Mouse (Mus musculus) liver, adult 2 months (tissue): ENCODE measurements around the gene Helz2. TPM values are rescaled to one million over a fixed set of nuclear protein-coding genes. Genes with fewer than 3 reads are reported as not detected.

Experiments
- DNase-seq: peaks from one replicate; pipeline ENCODE4 v3.0.0-alpha.2; 2011; ENCODE audit warnings: low read depth, low spot score; ENCODE audit errors: extremely low read depth
- H3K27ac ChIP-seq: fragments of 200-500 bp; replicated peaks from 2 replicates; pipeline ENCODE4 v1.5.1; 2012; ENCODE audit warnings: low read depth, mild to moderate bottlenecking, control low read depth, inconsistent platforms, low read length; ENCODE audit not compliant: insufficient read depth
- H3K27me3 ChIP-seq: fragments of 200-500 bp; 2 replicates; pipeline ENCODE4 v1.6.1; 2012; ENCODE audit warnings: mild to moderate bottlenecking, moderate library complexity, low read length, inconsistent platforms; ENCODE audit not compliant: control insufficient read depth, insufficient read depth
- H3K36me3 ChIP-seq: fragments of 200-500 bp; 2 replicates; pipeline ENCODE4 v1.6.1; 2012; ENCODE audit warnings: low read length, inconsistent platforms; ENCODE audit not compliant: control insufficient read depth, insufficient read depth
- H3K4me1 ChIP-seq: fragments of 200-500 bp; 2 replicates; pipeline ENCODE4 v1.6.1; 2011; ENCODE audit warnings: low read length; ENCODE audit not compliant: control insufficient read depth, insufficient read depth
- H3K4me3 ChIP-seq: fragments of 200-500 bp; 2 replicates; pipeline ENCODE4 v1.5.1; 2011; ENCODE audit warnings: low read depth, mild to moderate bottlenecking, control low read depth, low read length, moderate library complexity; ENCODE audit not compliant: insufficient read depth
- H3K79me2 ChIP-seq: fragments of 200-500 bp; 2 replicates; pipeline ENCODE4 v1.6.1; 2012; ENCODE audit warnings: inconsistent platforms, mild to moderate bottlenecking, low read length, moderate library complexity; ENCODE audit not compliant: control insufficient read depth, insufficient read depth
- H3K9ac ChIP-seq: fragments of 200-500 bp; 2 replicates; pipeline ENCODE4 v1.6.1; 2012; ENCODE audit warnings: low read depth, mild to moderate bottlenecking, control low read depth, inconsistent platforms, low read length
- CTCF ChIP-seq: fragments of 200-500 bp; IDR thresholded peaks from 2 replicates; pipeline ENCODE4 v1.5.1; 2011; ENCODE audit warnings: low read depth, low read length, control low read depth
- POLR2A ChIP-seq: fragments of 200-500 bp; IDR thresholded peaks from 2 replicates; pipeline ENCODE4 v1.6.1; 2011; ENCODE audit warnings: low read length, control low read depth; ENCODE audit not compliant: insufficient read depth; ENCODE audit errors: extremely low read depth
- WGBS: fragments of 180-500 bp; shearing (Covaris S2); methylation state at CpG from one replicate; pipeline ENCODE4 v1.1.7; 2018; 5-methylcytosine and 5-hydroxymethylcytosine counted together
- polyA plus RNA-seq: library from polyadenylated mRNA; depleted of rRNA; stranded (reverse); fragments of >200 nt; gene quantifications from 2 replicates; pipeline ENCODE4 v1.2.3, GENCODE M21; 2012
- total RNA-seq: library from RNA; depleted of rRNA; stranded (reverse); fragments of >200 nt; gene quantifications from 2 replicates; pipeline ENCODE4 v1.2.3, GENCODE M21; 2014

Gene Helz2
- total and polyA plus RNA-seq, 2 experiments: 20.3 to 65.9 TPM

DNA sequence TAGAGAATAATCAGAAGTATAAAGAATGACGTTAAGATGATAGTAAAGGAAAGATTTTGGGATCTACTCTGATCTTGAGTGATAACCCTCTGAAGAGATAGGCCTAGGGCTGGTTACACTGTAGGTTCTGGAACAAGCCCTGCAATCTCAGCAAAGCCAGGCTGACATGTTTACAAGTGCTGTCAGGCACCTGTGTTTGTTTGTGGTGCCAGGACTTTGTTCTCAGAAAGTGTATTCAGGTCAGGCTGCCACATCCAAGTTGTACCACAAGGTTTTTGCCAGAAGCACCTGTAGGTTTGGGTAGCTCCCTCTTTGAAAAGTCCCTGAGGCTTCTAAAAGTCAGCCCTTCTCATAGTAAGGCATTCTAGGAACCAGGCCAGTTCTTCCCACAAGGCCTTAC, 52.5 kb downstream of the Helz2 start:
- 22% methylated on average over 1 of the region's 1 CpGs for WGBS
- Histone ChIP-seq H3K27ac (peak overlapping the region; percentile 92), H3K4me1 (peaks cover 15% of the 10 kb centered on the region), H3K36me3 (no peaks in the 10 kb centered on the region), H3K4me3 (no peak overlapping the region), H3K9ac (peak overlapping the region; percentile 19; the same call in 1 of the 2 replicates), H3K79me2 (no peaks in the 10 kb centered on the region), H3K27me3 (no peaks in the 10 kb centered on the region)
- DNase-seq: peak; percentile 93
- no peak for TF ChIP-seq POLR2A
- TF ChIP-seq CTCF: no peak

GRCm38 (mm10) chr2:181188681-181189080, 53.1 kb downstream of the Helz2 start:
- Histone ChIP-seq H3K9ac (peak overlapping the region; percentile 67), H3K4me1 (peaks cover 15% of the 10 kb centered on the region), H3K27me3 (no peaks in the 10 kb centered on the region), H3K4me3 (no peak overlapping the region), H3K36me3 (no peaks in the 10 kb centered on the region), H3K27ac (peak overlapping the region; percentile 92), H3K79me2 (no peaks in the 10 kb centered on the region)
- peak; percentile 49 for DNase-seq
- WGBS: 26% methylated on average over 2 of the region's 2 CpGs
- TF ChIP-seq POLR2A: no peak
- no peak for TF ChIP-seq CTCF

DNA sequence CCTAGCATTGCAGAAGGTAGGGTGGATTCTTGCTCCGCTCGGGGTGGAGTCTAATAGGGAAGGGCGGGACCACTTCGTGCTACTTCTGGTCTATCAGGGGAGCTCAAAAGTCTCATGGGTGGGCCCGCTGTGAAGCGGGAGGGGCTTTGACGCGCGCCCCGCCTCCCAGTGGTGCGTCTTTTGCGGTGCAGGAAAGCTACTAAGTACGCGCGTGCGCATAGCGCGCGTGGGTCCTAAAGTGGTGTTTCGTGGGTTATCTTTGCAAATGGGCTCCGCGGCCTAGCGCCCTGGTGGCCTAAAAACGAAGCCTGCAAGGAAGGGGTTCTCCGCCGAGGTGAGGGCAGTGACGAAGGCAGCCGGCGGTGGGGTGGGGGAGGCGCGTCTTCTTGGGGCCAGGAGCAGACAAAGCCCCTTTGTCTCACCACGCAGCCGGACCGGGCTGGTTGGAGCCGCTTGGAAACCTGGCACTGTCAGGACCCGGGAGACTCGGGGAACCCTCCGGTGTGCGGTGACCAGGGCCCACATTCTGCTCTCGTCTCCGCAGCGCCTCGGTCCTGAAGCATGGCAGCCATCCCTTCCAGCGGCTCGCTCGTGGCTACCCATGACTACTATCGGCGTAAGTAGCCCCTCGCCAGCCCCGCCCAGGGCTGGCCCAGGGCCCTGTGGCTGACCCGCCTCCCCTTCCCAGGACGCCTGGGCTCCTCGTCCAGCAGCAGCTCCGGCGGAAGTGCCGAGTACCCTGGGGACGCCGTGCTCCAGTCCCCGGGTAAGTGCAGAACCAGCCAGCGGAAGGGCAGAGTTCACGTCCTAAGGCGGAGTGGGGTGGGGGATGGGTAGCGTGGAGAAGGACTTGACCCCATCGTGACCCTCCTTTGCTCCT, 54.5 kb downstream of the Helz2 start, which contains the start of gene Ppdpf:
Ppdpf (plus strand) TSS at position 127 of the 880 bp plus-strand sequence.
- peak; percentile 93 for DNase-seq
- Histone ChIP-seq H3K36me3 (no peaks in the 10 kb centered on the region), H3K27ac (peak within 1 kb of the TSS; percentile 92)

GRCm38 (mm10) chr2:181186635-181187034, 55.2 kb downstream of the Helz2 start:
- TF ChIP-seq CTCF (peak; percentile 98), POLR2A (0 out of 2 replicates have a peak, but pooled peaks have one; percentile 4)
- Histone ChIP-seq H3K4me3 (peak overlapping the region; percentile 45), H3K27me3 (no peaks in the 10 kb centered on the region), H3K4me1 (peaks cover 15% of the 10 kb centered on the region), H3K79me2 (no peaks in the 10 kb centered on the region), H3K36me3 (no peaks in the 10 kb centered on the region), H3K27ac (peak overlapping the region; percentile 85), H3K9ac (peak overlapping the region; percentile 65)
- peak; percentile 80 for DNase-seq
- under 1% methylated on average over 14 of the region's 14 CpGs for WGBS

More for the DNA sequence above, 54.5 kb downstream of the Helz2 start, which contains the start of gene Ppdpf:
- 0 out of 2 replicates have a peak, but pooled peaks have one; percentile 52 for TF ChIP-seq POLR2A
- no peak for TF ChIP-seq CTCF
- Histone ChIP-seq H3K9ac (peak within 1 kb of the TSS; percentile 90), H3K27me3 (no peaks in the 10 kb centered on the region), H3K4me3 (peak within 1 kb of the TSS; percentile 88), H3K4me1 (peaks cover 15% of the 10 kb centered on the region), H3K79me2 (no peaks in the 10 kb centered on the region)
- under 1% methylated on average over 64 of the region's 64 CpGs for WGBS

DNA sequence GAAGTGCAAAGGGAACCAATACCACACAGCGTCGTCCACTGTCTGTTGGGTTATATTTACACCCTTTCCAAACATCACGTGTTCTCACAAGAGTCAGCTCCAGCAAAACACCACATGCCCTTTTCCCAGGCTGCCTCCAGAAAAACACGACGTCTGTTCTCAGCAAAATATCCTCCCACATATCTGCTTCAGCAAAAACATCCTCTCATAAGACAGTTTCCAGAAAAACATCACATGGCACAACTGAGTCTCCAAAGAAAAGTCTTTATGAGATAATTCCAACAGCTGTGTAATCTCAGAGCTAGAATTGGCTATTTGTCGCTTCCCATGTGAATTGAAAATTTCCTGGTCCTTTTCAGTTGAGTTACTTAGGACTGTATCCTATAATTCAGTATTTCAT, 60.9 kb downstream of the Helz2 start:
- TF ChIP-seq CTCF: no peak
- TF ChIP-seq POLR2A: no peak
- H3K27ac ChIP-seq: no peak overlapping the region
- 54% methylated on average over 6 of the region's 6 CpGs for whole genome bisulfite sequencing

More for the DNA sequence above, 60.9 kb downstream of the Helz2 start:
- H3K4me3 ChIP-seq: no peak overlapping the region
- H3K9ac ChIP-seq: no peak overlapping the region
- H3K79me2 ChIP-seq: no peaks in the 10 kb centered on the region
- H3K36me3 ChIP-seq: no peaks in the 10 kb centered on the region
- DNase-seq: no peak
- H3K4me1 ChIP-seq: no peaks in the 10 kb centered on the region
- H3K27me3 ChIP-seq: no peaks in the 10 kb centered on the region
